Mouse (Mus musculus) kidney, adult 9 months (tissue): ENCODE data around the gene Spata18.

Source experiments
- DNase-seq: peaks from one replicate; pipeline ENCODE4 v3.0.0; 2022

The Spata18 gene

DNA sequence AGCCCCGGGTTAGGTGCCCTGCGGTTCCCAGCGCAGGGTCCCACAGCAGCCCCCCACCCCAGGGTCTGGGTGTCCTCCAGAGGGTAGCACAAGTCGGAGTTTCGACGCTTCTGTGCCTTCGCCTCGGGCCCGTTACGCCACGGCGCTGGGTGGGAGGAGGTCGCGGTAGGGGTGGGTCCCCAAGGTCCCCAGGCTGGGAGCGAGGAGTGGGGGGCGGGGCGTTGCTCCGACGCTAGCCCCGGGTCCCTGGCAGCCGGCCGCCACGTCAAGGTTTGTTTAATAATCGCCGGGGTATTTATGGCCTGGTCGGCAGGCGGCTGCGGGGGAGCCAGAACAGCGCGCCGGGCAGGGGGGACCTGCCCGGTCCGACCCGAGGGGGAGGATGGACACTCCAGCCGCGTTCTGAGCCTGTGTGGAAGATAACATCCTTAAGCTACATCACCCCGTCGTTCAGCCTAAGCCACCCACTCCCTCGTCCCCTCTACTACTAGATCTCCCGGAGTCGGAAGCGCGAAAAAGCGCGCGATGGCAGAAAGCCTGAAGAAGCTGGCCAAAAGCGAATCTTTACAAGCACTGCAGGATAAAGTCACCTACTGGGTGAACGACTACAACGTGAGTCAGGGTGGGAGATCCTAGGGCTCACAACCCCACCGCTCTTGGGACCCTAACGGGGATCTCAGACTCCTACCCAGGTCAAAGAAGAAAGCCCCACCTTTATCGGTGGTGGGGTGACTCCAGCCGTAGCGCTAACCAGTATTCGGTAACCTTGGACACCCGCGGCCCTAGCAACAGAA is at the start of gene Spata18:
Gene Spata18, plus strand, starts transcription at position 319 of the 794 bp plus-strand sequence.
- no peak for DNase-seq

DNA sequence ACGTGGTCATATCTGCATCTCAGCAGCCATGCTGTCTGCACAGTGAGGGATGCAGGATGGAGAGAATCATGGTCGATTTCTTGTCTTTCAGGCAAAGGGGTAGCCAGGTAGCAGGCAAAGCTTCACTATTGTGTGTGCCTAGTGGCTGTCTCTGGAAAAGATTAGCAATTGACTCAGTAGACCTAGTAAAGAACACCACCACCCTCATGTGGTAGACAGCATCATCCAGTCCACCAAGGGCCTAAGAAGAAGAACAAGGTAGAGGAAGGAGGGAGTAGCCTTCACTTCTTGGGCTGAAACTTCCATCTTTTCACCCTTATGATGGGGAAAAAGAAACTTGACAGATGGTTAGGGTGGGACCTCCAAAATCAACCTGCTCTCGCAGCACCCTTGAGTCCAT is 48.3 kb upstream of the Spata18 start:
- no peak for DNase-seq

DNA sequence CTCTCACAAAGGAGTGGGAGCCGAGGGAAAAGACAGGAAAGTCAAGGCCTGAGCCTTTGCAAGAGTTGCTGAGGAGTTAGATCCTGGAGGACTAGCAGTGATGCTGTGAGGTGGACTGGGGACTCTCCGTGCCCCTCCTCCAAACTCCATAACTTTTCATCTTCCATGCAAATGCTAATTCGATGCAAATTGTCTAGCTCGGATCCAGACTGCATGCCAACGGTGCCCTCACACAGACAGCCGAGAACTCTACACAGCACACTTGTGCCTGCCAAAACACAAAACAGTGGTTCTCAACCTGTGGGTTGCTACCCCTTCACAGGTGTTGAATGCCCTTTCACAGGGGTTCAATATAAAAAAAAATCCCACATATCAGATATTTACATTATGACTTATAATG is 46.6 kb upstream of the Spata18 start:
- DNase-seq, result no peak

DNA sequence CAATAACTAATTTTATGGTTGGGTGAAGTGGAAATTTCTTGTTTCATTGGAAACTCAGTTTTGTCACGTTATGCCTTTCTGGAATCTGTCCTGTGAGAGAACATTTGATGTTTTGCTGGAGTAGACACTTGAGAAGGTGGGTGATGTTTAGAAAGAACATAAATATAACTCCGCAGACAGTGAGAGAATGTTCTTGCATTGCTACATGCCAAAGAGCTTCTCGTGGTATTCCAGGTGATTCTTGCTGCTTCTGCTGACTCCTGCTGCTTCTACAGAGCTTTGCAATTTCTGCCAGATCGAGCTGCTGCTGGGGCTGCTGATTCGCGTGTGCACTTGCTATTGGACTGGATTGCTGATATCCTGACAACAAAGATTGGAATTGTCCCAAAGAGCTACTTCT is 46.2 kb upstream of the Spata18 start:
- no peak for DNase-seq

DNA sequence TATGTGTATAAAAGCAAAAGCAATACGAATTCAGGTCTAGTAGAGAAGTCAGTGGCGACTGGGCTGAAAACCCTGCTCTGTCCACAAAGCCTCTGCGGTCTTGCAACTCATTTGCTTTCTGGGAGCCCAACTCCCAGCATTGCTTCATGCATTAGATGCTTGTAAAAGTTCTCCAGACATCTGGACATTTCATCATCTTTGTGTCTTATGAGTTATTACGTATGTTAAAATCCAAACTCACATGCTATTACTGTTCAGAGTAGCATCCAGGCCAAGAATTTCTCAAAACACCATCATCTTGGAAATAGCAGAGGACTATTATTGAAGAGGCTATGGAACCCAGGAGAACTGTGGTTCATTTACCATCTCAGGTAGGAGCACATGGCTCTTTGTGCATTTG is 40.1 kb upstream of the Spata18 start:
- DNase-seq, result no peak

DNA sequence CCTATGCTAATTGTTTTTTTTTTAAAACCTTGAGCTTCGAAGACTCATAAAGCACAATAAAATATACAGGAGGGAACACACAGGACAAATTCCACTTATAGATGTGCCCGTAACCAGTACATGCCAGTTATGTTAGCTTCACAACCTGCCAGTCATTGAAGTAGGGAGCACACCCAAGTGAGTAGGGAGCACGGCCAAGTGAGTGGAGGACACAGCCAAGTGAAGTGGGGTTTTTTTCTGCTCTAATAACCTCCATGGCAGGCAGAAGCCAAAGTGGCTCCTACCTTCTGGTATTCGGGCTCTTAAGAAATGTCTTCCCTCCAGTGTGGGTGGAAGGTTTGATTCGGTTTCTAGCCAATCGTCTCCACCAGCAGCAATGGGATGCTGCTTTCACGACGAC is 37.9 kb upstream of the Spata18 start:
- no peak for DNase-seq

DNA sequence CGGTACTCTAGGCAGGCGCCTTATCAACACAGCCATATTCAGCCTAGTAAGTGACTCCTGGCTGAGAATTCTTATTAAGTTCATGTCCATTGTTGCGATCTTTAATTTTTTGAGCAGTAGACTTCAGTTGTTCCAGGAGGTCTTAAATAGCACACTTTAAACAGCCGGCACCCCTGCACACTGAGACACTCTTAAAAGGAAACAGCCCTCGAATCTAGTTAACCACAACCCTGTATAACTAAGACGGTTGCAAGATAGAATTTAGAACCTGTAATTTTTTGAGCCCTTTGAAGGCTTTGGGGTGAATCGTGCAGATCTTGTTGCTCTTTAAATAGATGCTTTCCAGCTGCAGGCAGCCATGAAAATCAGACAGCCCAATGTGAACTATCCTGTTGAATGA is 36.0 kb upstream of the Spata18 start:
- DNase-seq, result no peak

DNA sequence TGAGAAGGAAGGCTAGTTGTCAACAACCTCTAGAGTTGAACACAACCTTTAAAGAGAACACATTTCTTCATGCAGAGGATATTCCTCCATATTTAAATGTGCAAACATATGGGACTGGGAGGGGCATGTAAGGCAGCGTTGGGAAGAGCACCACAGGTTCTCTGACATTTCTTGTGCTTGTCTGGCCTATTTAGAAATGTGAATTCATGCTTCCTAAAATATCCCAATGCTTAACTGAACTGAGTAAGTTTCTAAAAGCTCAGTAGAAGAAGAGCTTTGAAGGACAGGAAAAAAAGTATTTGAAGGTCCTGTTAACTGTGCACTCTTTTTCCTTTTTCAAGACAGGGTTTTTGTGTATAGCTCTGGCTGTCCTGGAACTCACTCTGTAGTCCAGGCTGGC is 32.2 kb upstream of the Spata18 start:
- DNase-seq, result no peak

DNA sequence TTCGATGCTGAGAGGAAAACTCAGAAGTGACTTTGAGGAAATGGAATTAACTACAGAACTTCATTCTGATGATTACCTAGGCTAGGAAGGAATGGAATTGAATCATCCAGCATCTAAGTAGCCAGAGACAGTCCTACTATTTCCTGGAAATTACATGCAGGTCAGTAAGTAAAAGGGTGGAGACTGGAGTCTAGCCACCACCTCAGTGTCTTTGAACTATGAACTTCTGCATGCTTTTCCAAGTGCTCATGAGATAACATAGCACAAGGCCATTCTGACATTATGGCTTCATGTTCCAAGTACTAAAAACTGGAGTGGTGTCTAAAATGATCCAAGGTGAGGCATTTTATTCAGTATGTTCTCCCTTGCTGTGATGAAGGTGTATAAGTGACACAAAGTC is 25.7 kb upstream of the Spata18 start:
- no peak for DNase-seq

DNA sequence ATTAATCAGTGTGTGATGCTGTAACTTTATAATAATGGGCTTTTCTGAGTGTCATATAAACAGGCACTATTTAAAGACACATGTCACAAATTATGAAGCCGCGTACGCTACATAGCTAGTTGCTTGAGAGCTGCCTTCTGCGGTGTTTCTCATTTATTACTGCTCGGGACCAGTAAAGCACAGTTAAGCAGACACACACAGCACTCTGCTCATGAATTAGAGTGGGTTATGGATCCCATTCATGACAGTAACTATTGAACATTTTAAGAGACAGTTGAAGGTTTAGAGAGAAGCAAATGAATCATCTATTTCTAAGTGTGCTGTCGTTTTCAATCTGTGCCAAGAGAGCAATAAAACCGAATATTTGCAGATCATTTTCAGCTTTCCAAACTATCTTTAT is 24.3 kb upstream of the Spata18 start:
- DNase-seq, result no peak

DNA sequence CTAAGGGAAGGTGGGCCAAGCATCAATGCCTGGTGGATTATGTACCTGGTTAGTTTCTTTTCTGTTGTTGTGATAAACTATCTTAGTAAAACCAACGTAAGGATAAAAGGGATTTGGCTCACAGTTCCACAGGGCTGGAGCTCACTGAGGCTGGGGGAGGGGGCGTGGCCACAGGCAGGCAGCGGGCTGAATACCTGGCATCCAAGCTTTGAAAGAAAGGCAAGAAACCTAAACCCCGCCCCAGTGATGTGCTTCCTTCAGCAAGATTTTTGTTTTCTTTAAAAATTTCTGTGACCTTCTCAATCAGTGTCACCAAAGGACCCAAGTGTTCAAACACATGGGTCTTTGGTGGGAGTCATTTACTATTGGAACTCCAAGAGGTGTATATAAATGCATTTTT is 23.6 kb upstream of the Spata18 start:
- no peak for DNase-seq

DNA sequence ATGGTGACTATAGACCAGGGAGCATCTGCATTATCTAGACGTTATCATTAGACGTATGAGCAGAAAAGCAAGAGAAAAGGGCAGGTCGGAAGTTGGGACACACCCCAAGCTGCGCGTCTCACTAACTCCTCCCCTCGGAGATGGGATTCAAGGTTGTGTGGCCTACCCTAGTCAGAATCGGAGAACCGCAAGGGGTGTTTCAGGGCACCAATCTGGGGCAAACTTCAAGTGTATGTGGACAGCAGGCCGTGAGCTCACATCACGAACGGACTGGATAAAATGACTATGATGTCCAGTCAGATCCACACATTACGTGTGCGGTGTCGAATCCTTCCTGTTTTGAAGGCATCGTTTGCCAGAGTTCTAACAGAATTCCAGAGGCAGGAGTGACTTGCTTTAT is 23.2 kb upstream of the Spata18 start:
- no peak for DNase-seq

DNA sequence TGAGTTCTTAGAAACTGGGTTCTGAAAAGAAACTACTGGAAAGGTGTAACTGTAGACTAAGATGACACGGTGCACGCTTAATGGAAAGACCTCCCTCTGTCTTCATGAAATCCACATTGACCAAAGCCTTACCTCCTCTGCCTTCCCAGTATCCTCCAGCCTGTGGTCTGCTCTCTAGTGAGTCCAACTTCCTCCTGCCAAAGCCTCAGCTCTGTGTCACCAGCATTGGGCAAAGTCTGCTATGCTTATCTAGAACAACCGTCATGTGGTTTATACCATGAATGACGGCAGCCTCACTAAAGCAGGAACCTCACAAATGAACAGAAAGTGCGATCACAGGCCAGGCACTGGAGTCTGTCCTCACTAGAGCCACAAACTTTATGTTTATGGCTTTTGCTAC is 21.0 kb upstream of the Spata18 start:
- DNase-seq, result no peak

DNA sequence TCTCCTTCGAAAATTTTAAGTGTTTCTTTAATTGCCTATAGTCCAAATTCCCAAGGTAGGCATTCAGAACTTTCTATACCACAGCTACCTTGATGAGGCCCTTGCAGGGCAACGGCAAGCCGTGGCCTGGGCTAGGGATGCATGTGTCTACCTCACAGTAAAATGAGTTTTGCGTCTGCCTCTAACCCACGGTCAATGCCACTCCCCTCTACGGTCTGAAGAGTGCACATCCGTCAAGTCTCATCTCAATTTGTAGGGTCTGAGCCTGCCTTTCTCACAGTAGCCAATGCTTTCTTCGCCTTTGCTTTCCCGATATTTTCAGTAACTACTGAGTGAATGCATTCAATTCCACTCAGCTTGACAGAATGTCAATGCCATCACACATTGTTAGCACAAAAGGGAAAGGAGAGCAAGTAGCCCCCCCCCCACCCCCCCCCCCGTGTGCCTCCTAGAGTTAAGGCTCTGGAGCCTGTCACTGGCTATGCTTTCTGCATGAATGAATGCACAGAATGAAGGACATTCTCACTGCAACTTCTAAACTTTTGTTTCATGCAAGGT is 20.1 kb upstream of the Spata18 start:
- DNase-seq, result peak; percentile 24

DNA sequence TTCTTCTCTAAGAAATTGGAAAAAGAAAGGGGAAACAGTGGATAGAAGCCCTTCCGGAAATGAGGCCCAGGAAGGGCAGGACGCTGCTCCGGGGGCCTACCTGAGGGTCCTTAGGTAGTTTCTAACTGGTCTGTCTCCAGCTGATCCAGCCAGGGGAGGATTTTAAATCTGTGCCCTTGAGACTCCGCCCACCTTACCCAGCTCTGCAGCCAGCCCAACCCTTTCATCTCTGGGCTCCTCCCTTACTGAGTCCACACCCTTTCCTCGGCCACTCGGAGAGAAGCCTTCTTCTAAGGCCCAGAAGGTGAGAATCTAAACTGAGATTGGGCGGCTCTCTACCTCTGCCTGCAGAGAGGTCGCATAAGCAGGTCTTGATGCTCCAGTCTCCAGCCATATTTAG is 18.9 kb upstream of the Spata18 start, which contains the start of gene Lrrc66:
Gene Lrrc66, minus strand, starts transcription at position 236 of the 400 bp plus-strand sequence.
- peak; percentile 62 for DNase-seq

DNA sequence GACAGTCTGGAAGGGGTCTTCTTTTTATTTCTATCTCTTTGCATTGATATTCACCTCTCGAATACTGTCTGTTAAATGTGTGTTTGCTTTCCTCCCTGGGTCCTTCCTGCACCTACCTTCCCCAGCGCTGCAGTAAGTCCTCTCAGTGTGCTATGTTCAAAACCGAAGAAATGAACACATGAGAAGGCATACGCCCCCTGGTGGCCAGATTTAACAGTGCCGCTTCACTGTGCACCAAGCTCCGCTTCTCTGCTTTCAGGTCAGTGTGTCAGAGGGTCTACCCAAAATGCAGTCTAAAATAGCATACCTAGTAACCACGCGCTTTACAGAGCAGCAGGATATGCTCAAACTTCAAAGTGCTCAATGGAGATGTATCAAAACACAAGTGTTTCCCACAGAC is 18.0 kb upstream of the Spata18 start:
- peak; percentile 80 for DNase-seq

DNA sequence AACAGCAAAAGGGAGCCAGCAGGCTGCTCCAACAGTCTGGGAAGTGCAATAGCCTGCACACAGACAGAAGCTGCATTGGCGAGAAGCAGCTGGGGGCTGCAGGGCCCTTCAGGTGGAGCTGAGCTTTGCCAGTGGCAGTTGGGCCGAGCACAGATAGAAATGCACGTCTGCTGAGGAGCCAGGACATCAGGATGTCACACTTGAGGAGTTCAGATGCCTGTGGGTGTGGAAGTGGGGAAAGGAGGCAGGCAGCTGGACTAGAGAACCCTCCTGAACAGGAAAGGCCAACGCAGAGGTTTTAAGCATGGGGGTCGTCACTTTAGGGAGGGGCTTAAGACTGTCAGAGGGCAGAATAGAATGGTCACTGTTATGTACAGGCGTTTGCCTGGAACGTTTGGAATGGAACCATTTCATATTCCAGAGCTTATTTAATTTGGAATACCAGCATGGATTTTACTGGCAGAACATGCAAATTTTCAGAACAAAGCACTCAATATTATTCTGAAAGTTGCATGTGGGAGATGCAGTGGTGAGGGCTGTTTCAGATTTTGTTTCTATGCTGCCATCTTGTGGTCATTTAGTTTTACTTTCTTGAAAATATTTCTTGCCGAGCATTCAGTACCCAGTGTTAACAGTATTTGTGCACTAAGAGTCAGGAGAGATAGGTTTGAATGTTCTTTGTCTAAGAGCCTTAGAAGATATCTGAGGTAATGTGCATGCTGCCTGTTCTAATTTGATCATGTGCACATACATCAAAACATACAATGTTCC is 13.7 kb upstream of the Spata18 start:
- DNase-seq, result peak; percentile 57

DNA sequence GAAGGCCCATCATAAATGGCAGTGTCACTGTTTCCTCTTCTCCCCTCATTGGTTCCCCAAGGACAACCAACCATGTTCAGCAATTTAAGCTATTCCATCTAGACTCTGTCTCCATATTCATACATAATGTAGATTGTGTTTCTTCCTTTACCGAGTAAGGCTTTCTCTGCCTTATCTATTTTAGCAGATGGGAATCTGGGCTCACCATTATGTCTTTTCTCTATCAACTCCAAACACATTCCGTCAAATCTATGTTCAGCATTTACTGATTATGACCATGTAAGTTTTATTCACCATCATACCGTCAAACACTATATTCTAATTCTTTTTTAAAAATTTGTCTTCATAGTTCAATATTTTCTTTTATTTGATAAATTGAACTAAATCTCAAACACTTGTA is 10.1 kb upstream of the Spata18 start:
- no peak for DNase-seq

DNA sequence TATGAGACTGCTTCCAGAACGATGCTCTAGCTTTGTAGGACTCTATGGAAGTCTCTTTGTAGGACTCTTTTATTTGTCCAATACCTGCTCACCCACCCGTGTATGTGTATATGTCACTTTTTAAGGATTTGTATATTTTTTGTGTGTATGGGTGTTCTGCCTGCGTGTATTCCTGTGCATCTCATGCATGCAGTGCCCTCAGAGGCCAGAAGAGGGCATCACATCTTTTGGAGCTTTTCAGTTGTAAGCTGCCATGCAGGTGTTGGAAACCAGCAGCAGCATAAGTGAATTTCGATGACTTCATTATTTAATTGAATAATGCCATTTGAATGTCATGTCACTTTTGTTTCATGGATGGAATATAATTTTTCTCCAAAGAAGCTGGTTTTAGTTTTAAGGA is 9.1 kb upstream of the Spata18 start:
- DNase-seq, result peak; percentile 41

DNA sequence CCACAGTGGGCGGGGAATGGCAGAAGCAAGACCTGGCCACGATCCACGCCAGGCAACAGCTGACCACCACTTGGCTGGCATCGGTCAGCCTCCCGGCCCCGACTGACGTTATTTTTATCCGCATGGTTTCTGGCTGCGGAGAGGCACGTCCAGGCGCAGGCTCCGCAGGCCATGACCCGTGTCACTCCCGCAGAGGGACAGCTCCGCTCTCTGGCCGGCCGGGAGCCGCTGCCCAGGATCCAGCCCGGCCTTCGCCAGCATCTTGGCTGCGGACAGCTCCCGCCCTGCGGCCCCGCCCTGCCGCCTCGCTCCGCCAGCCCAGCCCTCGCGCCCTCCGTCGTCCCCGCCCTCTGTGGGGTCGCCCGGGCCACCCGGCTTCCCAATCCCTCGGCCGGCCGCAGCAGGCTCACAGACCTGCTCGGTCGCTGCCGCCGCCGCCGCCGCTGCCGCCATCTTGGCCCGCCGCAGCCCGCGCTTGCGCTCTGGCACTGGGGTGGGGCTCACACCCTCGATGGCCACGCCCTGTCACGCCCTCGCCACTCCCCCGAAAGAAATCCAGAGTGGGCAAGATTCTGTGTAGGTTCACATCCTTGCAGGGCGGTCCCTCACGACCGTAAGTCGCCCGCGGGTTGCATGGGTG is 3.8 kb upstream of the Spata18 start, which contains the start of gene Sgcb:
Gene Sgcb, minus strand, starts transcription at position 530 of the 640 bp plus-strand sequence.
- DNase-seq, result peak; percentile 89

DNA sequence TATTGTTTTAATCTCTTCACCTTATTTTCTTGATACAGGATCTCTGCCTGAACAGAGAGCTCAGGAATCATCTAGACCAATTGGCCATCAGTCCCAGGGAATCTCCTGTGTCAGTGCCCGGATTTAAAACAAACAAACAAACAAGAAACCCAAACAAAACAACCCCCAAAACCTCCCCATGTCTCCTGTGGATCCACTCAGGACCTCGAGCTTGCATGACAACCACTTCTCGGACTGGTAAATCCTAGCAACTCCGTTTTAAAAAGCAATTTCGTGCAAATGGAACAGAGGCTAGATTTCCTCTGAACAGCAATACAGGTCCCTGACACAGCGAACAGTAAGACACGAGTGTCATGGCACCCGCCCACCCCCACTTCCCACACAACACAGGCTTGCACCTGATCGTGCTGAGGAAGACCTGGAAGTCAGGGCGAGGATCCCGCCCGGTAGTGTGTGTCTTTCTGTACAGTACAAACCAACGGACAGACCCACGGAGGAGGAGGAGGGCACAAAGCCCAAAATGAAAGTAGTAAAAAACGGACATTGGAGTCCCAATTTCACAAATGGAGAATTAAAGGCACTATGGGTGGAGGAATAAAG is 714 bp upstream of the Spata18 start:
- DNase-seq, result no peak

DNA sequence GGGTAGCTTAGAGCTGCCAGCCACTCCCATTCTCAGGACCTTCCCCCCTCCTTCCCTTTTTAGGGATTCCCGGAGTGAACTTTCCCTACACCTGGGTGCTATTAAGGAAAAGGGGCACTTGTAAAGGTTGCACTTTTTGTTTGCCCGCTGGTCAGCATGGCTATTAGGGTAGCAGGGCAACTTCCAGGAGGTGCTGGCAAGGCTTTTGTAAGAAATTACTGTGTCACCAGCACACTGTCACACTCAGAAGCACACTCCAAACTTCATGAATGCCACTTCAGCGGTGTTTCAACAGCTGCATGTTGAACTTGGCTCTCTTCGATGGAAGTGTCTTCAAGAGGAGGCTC is 649 bp downstream of the Spata18 start:
- peak; percentile 45 for DNase-seq

DNA sequence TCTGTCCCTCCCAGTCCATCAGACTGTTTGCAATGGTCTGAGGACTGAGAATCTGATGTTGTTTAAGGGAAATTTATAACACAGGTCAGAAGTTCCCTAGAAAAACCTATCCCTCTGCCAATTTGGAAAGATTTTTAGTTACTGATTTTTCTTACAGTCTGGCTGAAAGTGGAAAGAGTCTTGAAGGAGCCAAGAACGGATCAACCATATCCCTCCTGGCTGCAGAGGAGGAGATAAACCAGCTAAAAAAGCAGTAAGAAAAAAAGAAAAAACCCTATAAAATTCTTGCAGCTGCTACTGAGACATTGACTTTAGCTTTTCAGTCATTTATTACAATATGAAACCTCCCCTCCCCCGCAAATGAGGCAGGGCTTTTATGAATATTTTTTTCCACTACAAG is 15.5 kb downstream of the Spata18 start:
- no peak for DNase-seq
